Mouse (Mus musculus) kidney, postnatal 0 days (tissue): ENCODE results near the gene Tff1. TPM values are rescaled to one million over a fixed set of nuclear protein-coding genes. Genes with fewer than 3 reads are reported as not detected.
A peak's percentile ranks its signal among the peaks of the same experiment; 100 is the strongest.

Experiments
- ATAC-seq: fragments of 200-750 bp; cut with Nextera tagmentation; replicated peaks from 2 replicates; pipeline ENCODE4 v1.8.0; 2017; ENCODE audit warnings: low read depth, moderate number of reproducible peaks, moderate TSS enrichment, moderate library complexity; ENCODE audit not compliant: low FRiP score
- DNase-seq: peaks from one replicate; pipeline ENCODE4 v3.0.0-alpha.2; 2016; ENCODE audit warnings: low spot score
- H3K27ac ChIP-seq: fragments of 300-500 bp; sonication (generic); 2 replicates; pipeline ENCODE4 v1.5.1; 2014; ENCODE audit warnings: mild to moderate bottlenecking
- H3K27me3 ChIP-seq: fragments of 300-500 bp; sonication (generic); 2 replicates; pipeline ENCODE4 v1.6.1; 2014; ENCODE audit warnings: low read length, mixed read lengths; ENCODE audit not compliant: insufficient read depth
- H3K36me3 ChIP-seq: fragments of 300-500 bp; sonication (generic); 2 replicates; pipeline ENCODE4 v1.6.1; 2014; ENCODE audit warnings: low read length, mixed read lengths; ENCODE audit not compliant: insufficient read depth
- H3K4me1 ChIP-seq: fragments of 300-500 bp; sonication (generic); replicated peaks from 2 replicates; pipeline ENCODE4 v1.6.1; 2014; ENCODE audit warnings: antibody characterized with exemption, low read length, mixed read lengths; ENCODE audit not compliant: insufficient read depth
- H3K4me2 ChIP-seq: fragments of 300-500 bp; sonication (generic); 2 replicates; pipeline ENCODE4 v1.6.1; 2014; ENCODE audit warnings: mild to moderate bottlenecking, low read length, moderate library complexity, mixed read lengths
- H3K4me3 ChIP-seq: fragments of 300-500 bp; sonication (generic); replicated peaks from 2 replicates; pipeline ENCODE4 v1.5.1; 2014; ENCODE audit warnings: low read depth, low read length
- H3K9ac ChIP-seq: fragments of 300-500 bp; sonication (generic); 2 replicates; pipeline ENCODE4 v1.6.1; 2014; ENCODE audit warnings: low read depth, low read length
- H3K9me3 ChIP-seq: fragments of 300-500 bp; sonication (generic); replicated peaks from 2 replicates; pipeline ENCODE4 v1.6.1; 2016; ENCODE audit warnings: low read length, inconsistent platforms, mixed read lengths
- CTCF ChIP-seq: IDR thresholded peaks from 2 replicates; pipeline ENCODE4 v1.5.1; 2016; ENCODE audit warnings: antibody characterized with exemption, low read depth, mild to moderate bottlenecking, moderate library complexity
- WGBS: fragments of 180-500 bp; shearing (Covaris S2); extraction: QIAGEN DNeasy Blood & Tissue Kit; methylation state at CpG from one replicate; pipeline ENCODE4 v1.1.7; 2014; 5-methylcytosine and 5-hydroxymethylcytosine counted together
- polyA plus RNA-seq: library from polyadenylated mRNA; unstranded; fragments of >200 nt; fragmentation: Nextera tagmentation; extraction: Ambion mirVana; gene quantifications from 2 replicates; pipeline ENCODE4 v1.2.1, GENCODE M21; 2015

Tff1 gene
- polyA plus RNA-seq, 1 experiment from 2014 or later: 0.62 TPM

DNA sequence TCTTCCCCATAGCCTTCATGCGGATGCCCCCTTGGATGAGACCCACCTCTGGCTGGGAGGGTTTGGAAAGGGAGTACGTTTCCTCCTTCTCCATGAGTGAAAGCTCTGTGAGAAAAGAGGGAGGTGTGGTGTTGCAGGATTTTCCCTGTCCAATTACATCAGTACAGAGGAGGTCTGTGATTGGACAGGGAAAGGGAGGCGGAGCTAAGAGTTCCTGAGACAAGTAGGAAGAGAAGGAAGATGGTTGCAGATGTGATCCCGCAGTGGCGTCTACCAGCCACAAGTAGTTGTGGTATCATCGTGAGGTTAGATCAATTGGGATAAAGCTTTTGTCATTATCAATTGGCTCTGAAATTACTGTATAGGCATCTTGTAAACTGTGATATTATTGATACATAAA is 7.2 kb downstream of the Tff1 start:
- Histone ChIP-seq H3K4me1 (no peaks in the 10 kb centered on the region), H3K4me2 (no peak overlapping the region), H3K9me3 (no peaks in the 10 kb centered on the region), H3K4me3 (no peak overlapping the region), H3K27ac (no peak overlapping the region), H3K9ac (no peak overlapping the region), H3K27me3 (no peaks in the 10 kb centered on the region), H3K36me3 (no peaks in the 10 kb centered on the region)
- DNase-seq (no peak), ATAC-seq (no peak)
- no peak for TF ChIP-seq CTCF
- 77% methylated on average over 6 of the region's 6 CpGs for WGBS

DNA sequence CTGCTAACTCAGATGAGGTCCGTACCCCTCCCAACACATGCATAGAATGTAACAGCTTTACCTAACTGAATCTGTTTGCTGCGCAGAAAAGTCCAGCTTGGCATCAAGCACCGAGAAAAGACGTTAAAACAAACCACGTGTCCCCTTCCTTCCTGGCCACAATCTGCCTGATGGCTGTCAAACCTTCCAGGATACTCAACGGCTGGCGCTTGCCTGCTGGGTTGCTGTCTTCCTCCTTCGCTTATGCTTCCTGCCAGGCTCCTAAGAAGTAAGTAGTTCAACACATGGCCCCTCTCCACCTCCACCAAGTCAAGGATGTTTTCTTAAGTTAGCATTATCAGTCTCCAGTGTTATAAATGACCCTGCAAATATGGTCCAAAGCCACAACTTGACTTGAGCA is 11.3 kb downstream of the Tff1 start:
- no peak for ATAC-seq
- H3K9ac ChIP-seq: no peak overlapping the region
- TF ChIP-seq CTCF: no peak
- H3K27me3 ChIP-seq: no peaks in the 10 kb centered on the region
- no peaks in the 10 kb centered on the region for H3K4me1 ChIP-seq
- H3K36me3 ChIP-seq: no peaks in the 10 kb centered on the region
- no peak overlapping the region for H3K4me3 ChIP-seq
- no peaks in the 10 kb centered on the region for H3K9me3 ChIP-seq
- DNase-seq: no peak
- no peak overlapping the region for H3K27ac ChIP-seq
- 58% methylated on average over 8 of the region's 8 CpGs for WGBS
- H3K4me2 ChIP-seq: no peak overlapping the region

- H3K9ac ChIP-seq: no peak overlapping the region
- H3K27ac ChIP-seq: no peak overlapping the region
- no peak for ATAC-seq
- DNase-seq: no peak
- no peak overlapping the region for H3K4me3 ChIP-seq
- no peaks in the 10 kb centered on the region for H3K9me3 ChIP-seq
- 0 out of 2 replicates have a peak overlapping the region, but pooled peaks have one; percentile 15 for H3K4me2 ChIP-seq
- H3K36me3 ChIP-seq: no peaks in the 10 kb centered on the region
- no peak for TF ChIP-seq CTCF
- 63% methylated on average over 9 of the region's 9 CpGs for WGBS
- no peaks in the 10 kb centered on the region for H3K4me1 ChIP-seq
- no peaks in the 10 kb centered on the region for H3K27me3 ChIP-seq
These were observed 12.0 kb downstream of the Tff1 start for GRCm38 (mm10) chr17:31152966-31153499.

GRCm38 (mm10) chr17:31152512-31152911 is 12.6 kb downstream of the Tff1 start:
- Histone ChIP-seq H3K9me3 (no peaks in the 10 kb centered on the region), H3K4me2 (no peak overlapping the region), H3K9ac (no peak overlapping the region), H3K27me3 (no peaks in the 10 kb centered on the region), H3K4me1 (no peaks in the 10 kb centered on the region), H3K27ac (peak overlapping the region; percentile 9; the same call in 1 of the 2 replicates), H3K4me3 (no peak overlapping the region), H3K36me3 (no peaks in the 10 kb centered on the region)
- ATAC-seq: peak; percentile 78
- DNase-seq: peak; percentile 25
- no peak for TF ChIP-seq CTCF
- WGBS: 49% methylated on average over 5 of the region's 5 CpGs

GRCm38 (mm10) chr17:31145998-31146397 is 19.1 kb downstream of the Tff1 start:
- Histone ChIP-seq H3K4me1 (no peaks in the 10 kb centered on the region), H3K27ac (no peak overlapping the region), H3K4me2 (no peak overlapping the region), H3K36me3 (no peaks in the 10 kb centered on the region), H3K27me3 (no peaks in the 10 kb centered on the region), H3K9me3 (no peaks in the 10 kb centered on the region), H3K9ac (no peak overlapping the region), H3K4me3 (no peak overlapping the region)
- ATAC-seq (no peak), DNase-seq (no peak)
- no peak for TF ChIP-seq CTCF
- 81% methylated on average over 9 of the region's 9 CpGs for WGBS

DNA sequence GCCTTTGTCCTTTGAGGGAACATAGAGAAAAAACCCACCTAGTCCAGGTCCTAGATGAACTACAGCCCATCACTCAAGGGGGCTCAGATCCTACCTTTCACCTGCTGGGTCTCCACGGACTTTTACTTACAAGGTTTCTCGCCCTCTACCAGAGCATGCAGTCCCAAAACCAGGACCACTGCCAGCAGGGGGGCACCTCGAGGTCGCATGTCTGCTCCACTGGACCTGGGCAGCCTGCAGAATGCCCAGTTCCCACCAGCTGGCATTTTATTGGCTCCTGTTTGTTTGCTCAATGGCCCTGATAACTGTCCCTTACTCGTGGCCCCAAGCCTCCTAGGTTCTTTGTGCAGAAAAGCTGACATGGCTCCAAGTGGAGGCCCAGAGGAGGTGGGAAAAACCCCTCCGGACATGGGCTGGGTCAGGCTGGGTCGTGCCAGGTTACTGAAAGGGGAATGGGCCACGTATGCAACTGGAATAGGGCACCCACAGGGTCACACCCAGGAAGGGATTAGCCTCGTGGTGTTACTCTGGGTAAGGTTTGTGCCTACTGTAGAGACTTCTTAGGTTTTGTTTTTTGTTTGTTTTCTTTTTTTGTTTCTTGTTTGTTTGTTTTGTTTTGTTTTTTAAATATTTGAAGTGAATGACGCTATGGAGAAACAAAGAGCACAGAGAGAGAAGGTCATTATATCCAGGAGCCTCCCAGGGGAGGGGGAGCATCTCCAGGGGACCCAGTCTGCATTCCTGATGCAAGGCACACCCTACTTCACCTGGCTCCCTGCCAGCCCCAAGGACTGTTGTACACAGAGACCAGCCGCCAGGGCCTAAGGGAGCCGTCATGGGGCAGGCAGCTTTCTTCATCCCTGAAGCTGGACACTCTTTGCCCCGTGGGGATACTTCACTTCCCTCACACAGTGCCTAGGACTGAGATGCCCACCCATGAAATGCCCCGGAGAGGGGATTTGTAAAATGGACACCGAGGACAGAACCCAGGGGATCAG is 20.7 kb downstream of the Tff1 start, which contains the start of gene Tff2:
TSS of gene Tff2 (minus strand) at position 243 of the 998 bp plus-strand sequence.
- Histone ChIP-seq H3K27me3 (no peaks in the 10 kb centered on the region), H3K4me1 (no peaks in the 10 kb centered on the region), H3K9ac (no peak within 1 kb of the TSS), H3K9me3 (no peaks in the 10 kb centered on the region), H3K36me3 (no peaks in the 10 kb centered on the region), H3K4me3 (no peak within 1 kb of the TSS), H3K27ac (no peak within 1 kb of the TSS), H3K4me2 (no peak within 1 kb of the TSS)
- DNase-seq (peak; percentile 25), ATAC-seq (no peak; the same call in 1 of the 2 replicates)
- TF ChIP-seq CTCF: peak; percentile 20; the same call in 1 of the 2 replicates
- 60% methylated on average over 15 of the region's 15 CpGs for WGBS
